Mouse (Mus musculus) adrenal gland (tissue): Measurements from ENCODE around the gene Rpl21.
"Not testable (repeated sequence)": the region's sequence is repeated elsewhere in the genome, so short reads cannot be mapped to it uniquely, and the experiment has no call there.

Source experiments
- intact Hi-C: fragments of 180-260 bp; cut with DNase I; formaldehyde crosslinking; loops from one replicate; pipeline ENCODE4 v1.15.1; 2025

Rpl21 gene

DNA sequence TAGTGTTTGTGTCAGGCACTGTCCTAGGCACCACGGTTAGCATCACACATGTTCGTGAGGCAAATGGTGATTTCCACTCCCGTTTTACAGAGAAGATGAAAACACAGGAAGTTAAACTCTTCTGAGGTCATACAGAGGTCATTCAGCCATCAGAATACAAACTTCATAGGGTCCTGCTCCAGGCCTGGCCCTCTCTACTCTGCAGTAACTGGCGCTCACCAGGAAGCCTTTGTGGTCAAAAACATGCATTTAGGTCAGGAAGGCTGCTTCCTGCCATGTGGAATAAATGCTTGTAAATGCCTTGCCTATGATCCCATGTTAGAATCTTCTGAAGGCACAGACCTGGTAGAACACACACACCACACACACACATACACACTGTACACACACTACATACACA, 32.8 kb downstream of the Rpl21 start:
- intact Hi-C loops: no loop called here

DNA sequence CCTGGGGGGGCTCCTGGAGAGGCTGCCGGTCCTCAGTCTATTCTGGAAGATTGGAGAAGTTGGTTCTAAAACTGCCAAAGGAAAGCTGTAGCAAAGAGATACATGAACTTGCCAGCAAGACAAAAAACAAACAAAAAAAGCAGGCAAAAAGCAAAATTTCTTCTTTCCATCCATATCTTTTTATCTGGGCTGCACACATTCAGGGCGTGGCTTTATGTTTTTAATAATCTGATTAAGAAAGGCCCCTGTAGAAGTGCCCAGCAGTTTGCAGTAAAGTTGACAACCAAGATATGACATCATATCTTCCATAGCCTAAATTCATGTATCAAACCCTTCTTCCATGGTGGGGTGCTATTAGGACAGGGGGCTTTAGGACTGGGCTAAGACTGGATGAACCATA, 33.6 kb downstream of the Rpl21 start:
- intact Hi-C loops: no loop called here

GRCm38 (mm10) chr5:146867246-146867945, 34.7 kb downstream of the Rpl21 start:
- intact Hi-C loops: no loop called here

DNA sequence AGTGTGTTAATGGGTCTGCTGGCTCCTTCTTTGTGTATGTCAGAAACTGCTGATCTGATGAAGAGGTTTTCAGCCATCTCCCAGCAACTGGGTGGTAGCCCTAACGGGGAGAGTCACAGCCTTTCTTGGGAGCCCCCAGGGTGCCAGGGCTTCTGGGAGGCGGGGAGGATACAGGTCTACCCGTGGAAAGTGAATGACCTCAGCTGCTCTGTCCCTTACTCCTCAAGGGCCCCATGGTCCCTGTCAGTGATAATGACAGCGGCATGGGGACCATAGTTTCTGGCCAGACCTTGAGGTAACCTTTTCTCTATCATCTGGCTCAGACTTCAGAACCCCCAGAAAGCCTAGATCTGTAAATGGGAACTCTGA, 35.2 kb downstream of the Rpl21 start:
- intact Hi-C loops: no loop called here

DNA sequence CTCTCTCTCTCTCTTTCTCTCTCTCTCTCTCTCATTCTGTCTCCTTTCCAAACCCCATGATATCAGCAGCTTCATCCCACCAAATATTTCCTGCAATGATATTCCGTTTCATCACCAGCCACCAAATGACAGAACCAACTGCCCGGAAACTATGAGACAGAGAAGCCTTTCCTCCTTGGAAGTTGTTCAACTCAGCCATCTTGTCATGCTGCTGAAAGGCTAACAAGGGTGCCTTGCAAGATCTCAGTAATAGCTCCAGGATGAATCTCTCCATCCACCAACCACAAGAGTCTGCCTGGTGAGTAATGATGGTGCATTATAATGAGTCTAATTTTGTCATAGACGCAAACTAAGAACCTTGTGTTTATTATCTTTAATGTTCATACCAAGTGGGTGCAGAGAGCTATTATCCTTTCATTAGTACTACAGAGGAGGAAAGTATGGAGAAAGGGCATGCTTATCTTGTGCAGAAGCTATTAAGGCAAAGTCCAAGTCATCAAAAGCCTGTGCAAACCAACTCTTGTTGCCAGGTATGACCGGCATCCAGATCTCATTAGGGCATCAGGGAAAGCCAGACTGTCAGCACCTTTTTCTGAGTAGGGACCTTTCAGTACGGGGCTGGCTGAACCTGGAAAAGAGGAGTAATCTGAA, 40.4 kb downstream of the Rpl21 start:
- intact Hi-C loops: no loop called here

GRCm38 (mm10) chr5:146876024-146876423, 43.3 kb downstream of the Rpl21 start:
- intact Hi-C loops: no loop called here

GRCm38 (mm10) chr5:146877882-146878281, 45.2 kb downstream of the Rpl21 start:
- intact Hi-C loops: not testable (repeated sequence)

- intact Hi-C loops: no loop called here
These were observed 49.6 kb downstream of the Rpl21 start for GRCm38 (mm10) chr5:146882261-146882660.

GRCm38 (mm10) chr5:146883053-146883452, 50.4 kb downstream of the Rpl21 start:
- intact Hi-C loops: no loop called here

DNA sequence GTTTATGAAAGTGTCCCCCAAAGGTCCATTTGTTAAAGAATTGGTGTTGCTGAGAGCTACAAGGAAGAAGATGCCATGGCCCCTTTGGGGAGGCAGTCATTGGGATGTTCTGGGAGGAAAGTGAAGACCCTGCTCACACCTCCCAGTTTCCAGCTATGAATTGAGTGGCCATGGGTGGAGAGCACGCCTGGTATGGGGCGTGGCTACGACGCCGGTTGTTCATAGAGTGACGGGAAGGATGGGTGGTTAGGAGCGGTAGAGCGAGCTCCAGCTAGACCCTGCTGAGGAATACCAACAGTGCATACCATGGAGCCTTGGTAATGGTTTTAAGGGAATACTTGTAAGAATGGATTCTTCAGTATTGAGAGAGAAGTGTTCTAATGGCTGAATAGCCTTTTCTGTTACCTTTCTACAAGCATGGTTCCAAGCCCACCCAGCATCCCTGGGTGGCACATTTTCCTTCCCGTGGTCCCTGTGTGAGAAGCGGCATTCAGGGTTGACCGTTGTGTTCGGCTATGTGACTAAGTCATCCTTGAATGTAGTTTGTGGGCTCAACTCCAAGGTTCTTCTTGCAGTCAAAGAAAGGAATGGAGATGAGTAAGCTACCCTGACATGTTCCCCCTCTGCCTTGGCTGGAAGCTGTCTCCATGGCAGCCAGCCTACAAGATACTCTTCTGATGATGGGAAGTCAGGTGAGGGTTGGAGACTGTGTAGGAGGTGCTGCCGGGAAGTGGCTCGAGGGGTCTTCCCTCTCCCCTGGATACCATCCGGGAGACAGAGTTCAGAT, 51.0 kb downstream of the Rpl21 start:
- intact Hi-C loops: no loop called here
